Mouse (Mus musculus): ENCODE measurements around the gene Grik3.

GRCm38 (mm10) chr4:125729305-125730220, 239.1 kb downstream of the Grik3 start:
- TF ChIP-seq CTCF (IDR thresholded peaks at IDR 0.05; ENCODE audit: low read depth) (no peak), EP300 (IDR thresholded peaks at IDR 0.05; ENCODE audit: low read depth) (no peak)
